Mouse (Mus musculus): Measurements from ENCODE around the gene Lmtk2.

The Lmtk2 gene

GRCm38 (mm10) chr5:144106130-144106510, 5.9 kb downstream of the Lmtk2 start:
- intact Hi-C loops (cut with DNase I), result no loop called here

GRCm38 (mm10) chr5:144109201-144109600, 9.0 kb downstream of the Lmtk2 start:
- intact Hi-C loops (cut with DNase I), result no loop called here

- intact Hi-C loops (cut with DNase I), result no loop called here
Observed at GRCm38 (mm10) chr5:144112574-144113438, 12.6 kb downstream of the Lmtk2 start.

- intact Hi-C loops (cut with DNase I), result no loop called here
Observed at GRCm38 (mm10) chr5:144114068-144114467, 13.8 kb downstream of the Lmtk2 start.

- intact Hi-C loops (cut with DNase I), result no loop called here
Observed at GRCm38 (mm10) chr5:144114970-144115627, 14.9 kb downstream of the Lmtk2 start.

GRCm38 (mm10) chr5:144115628-144115977, 15.4 kb downstream of the Lmtk2 start:
- intact Hi-C loops (cut with DNase I), result no loop called here

GRCm38 (mm10) chr5:144118271-144118670, 18.0 kb downstream of the Lmtk2 start:
- intact Hi-C loops (cut with DNase I), result no loop called here

GRCm38 (mm10) chr5:144119286-144119685, 19.1 kb downstream of the Lmtk2 start:
- intact Hi-C loops (cut with DNase I), result no loop called here

GRCm38 (mm10) chr5:144121489-144121888, 21.3 kb downstream of the Lmtk2 start:
- intact Hi-C loops (cut with DNase I), result no loop called here

- intact Hi-C loops (cut with DNase I), result no loop called here
Observed at GRCm38 (mm10) chr5:144125979-144126755, 25.9 kb downstream of the Lmtk2 start.

- intact Hi-C loops (cut with DNase I), result no loop called here
Observed at GRCm38 (mm10) chr5:144143531-144143930, 43.3 kb downstream of the Lmtk2 start.

- intact Hi-C loops (cut with DNase I), result no loop called here
Observed at GRCm38 (mm10) chr5:144146898-144147297, 46.7 kb downstream of the Lmtk2 start.

GRCm38 (mm10) chr5:144149530-144149929, 49.3 kb downstream of the Lmtk2 start:
- intact Hi-C loops (cut with DNase I), result no loop called here

GRCm38 (mm10) chr5:144151270-144151669, 51.0 kb downstream of the Lmtk2 start:
- intact Hi-C loops (cut with DNase I), result no loop called here

- intact Hi-C loops (cut with DNase I), result no loop called here
Observed at GRCm38 (mm10) chr5:144154528-144154927, 54.3 kb downstream of the Lmtk2 start.

GRCm38 (mm10) chr5:144158604-144159003, 58.4 kb downstream of the Lmtk2 start:
- intact Hi-C loops (cut with DNase I), result no loop called here

GRCm38 (mm10) chr5:144159137-144159536, 58.9 kb downstream of the Lmtk2 start:
- intact Hi-C loops (cut with DNase I), result no loop called here

- intact Hi-C loops (cut with DNase I), result no loop called here
Observed at GRCm38 (mm10) chr5:144162080-144162812, 62.0 kb downstream of the Lmtk2 start.

GRCm38 (mm10) chr5:144162813-144163517, 62.7 kb downstream of the Lmtk2 start:
- intact Hi-C loops (cut with DNase I), result no loop called here

GRCm38 (mm10) chr5:144165756-144166155, 65.5 kb downstream of the Lmtk2 start:
- intact Hi-C loops (cut with DNase I), result no loop called here
